Mouse (Mus musculus) stomach, postnatal 0 days (tissue): ENCODE measurements around the gene Fcnb. TPM values are rescaled to one million over a fixed set of nuclear protein-coding genes. Genes with fewer than 3 reads are reported as not detected.
A peak's percentile ranks its signal among the peaks of the same experiment; 100 is the strongest.

Experiments used
- ATAC-seq: fragments of 200-750 bp; cut with Nextera tagmentation; 2 replicates; pipeline ENCODE4 v1.8.0; 2017; ENCODE audit not compliant: low FRiP score, low TSS enrichment
- DNase-seq: peaks from one replicate; pipeline ENCODE4 v3.0.0-alpha.2; 2016; ENCODE audit warnings: low spot score
- H3K27ac ChIP-seq: fragments of 300-500 bp; sonication (generic); replicated peaks from 2 replicates; pipeline ENCODE4 v1.5.1; 2014; ENCODE audit warnings: mild to moderate bottlenecking, control low read depth
- H3K27me3 ChIP-seq: fragments of 300-500 bp; sonication (generic); 2 replicates; pipeline ENCODE4 v1.6.1; 2014; ENCODE audit warnings: low read length; ENCODE audit not compliant: control insufficient read depth, insufficient read depth
- H3K36me3 ChIP-seq: fragments of 300-500 bp; sonication (generic); 2 replicates; pipeline ENCODE4 v1.6.1; 2014; ENCODE audit warnings: low read length, mixed read lengths; ENCODE audit not compliant: control insufficient read depth, insufficient read depth
- H3K4me1 ChIP-seq: fragments of 300-500 bp; sonication (generic); replicated peaks from 2 replicates; pipeline ENCODE4 v1.6.1; 2014; ENCODE audit warnings: antibody characterized with exemption; ENCODE audit not compliant: control insufficient read depth, insufficient read depth
- H3K4me2 ChIP-seq: fragments of 300-500 bp; sonication (generic); replicated peaks from 2 replicates; pipeline ENCODE4 v1.6.1; 2014; ENCODE audit warnings: low read depth, mild to moderate bottlenecking, control low read depth, moderate library complexity
- H3K4me3 ChIP-seq: fragments of 300-500 bp; sonication (generic); 2 replicates; pipeline ENCODE4 v1.5.1; 2014; ENCODE audit warnings: low read depth, low read length, control low read depth
- H3K9ac ChIP-seq: fragments of 300-500 bp; sonication (generic); 2 replicates; pipeline ENCODE4 v1.6.1; 2014; ENCODE audit warnings: mild to moderate bottlenecking, low read length, control low read depth, mixed read lengths
- H3K9me3 ChIP-seq: fragments of 300-500 bp; sonication (generic); 2 replicates; pipeline ENCODE4 v1.6.1; 2016; ENCODE audit warnings: low read length; ENCODE audit not compliant: control insufficient read depth
- CTCF ChIP-seq: IDR thresholded peaks from 2 replicates; pipeline ENCODE4 v1.5.1; 2016; ENCODE audit warnings: antibody characterized with exemption, low read depth, mild to moderate bottlenecking, moderate library complexity
- EP300 ChIP-seq: optimal IDR thresholded peaks from 2 replicates; pipeline ENCODE3; 2016; ENCODE audit warnings: antibody characterized with exemption
- WGBS: fragments of 180-500 bp; shearing (Covaris S2); extraction: QIAGEN DNeasy Blood & Tissue Kit; methylation state at CpG from one replicate; pipeline ENCODE4 v1.1.7; 2014; 5-methylcytosine and 5-hydroxymethylcytosine counted together
- polyA plus RNA-seq: library from polyadenylated mRNA; unstranded; fragments of >200 nt; fragmentation: Nextera tagmentation; extraction: Ambion mirVana; gene quantifications from 2 replicates; pipeline ENCODE4 v1.2.1, GENCODE M21; 2015

The Fcnb gene
- polyA plus RNA-seq, 1 experiment from 2014 or later: 0.13 TPM

GRCm38 (mm10) chr2:28031860-28032259, 52.8 kb downstream of the Fcnb start:
- WGBS: 72% methylated on average over 7 of the region's 9 CpGs
- 0 out of 2 replicates have a peak, but pooled peaks have one; percentile 13 for ATAC-seq
- Histone ChIP-seq H3K27ac (no peak overlapping the region), H3K4me1 (no peaks in the 10 kb centered on the region), H3K4me3 (no peak overlapping the region), H3K9me3 (no peaks in the 10 kb centered on the region), H3K9ac (no peak overlapping the region), H3K4me2 (no peak overlapping the region), H3K36me3 (peaks cover 3% of the 10 kb centered on the region; the same call in 1 of the 2 replicates), H3K27me3 (no peaks in the 10 kb centered on the region)
- TF ChIP-seq CTCF (no peak), EP300 (no peak)
- peak; percentile 28 for DNase-seq

Other genes with a start within 250 kb of the Fcnb start
- 68.7 and 69.2 TPM in 2 replicates for gene Col5a1, start 198.5 kb downstream of the Fcnb start, polyA plus RNA-seq
- 14.1 and 17.5 TPM in 2 replicates for gene Olfm1, start 108.1 kb upstream of the Fcnb start, polyA plus RNA-seq